9 mouse cellular contexts compared by ENCODE assay signal in genomic region chr11:67855035-67855434, GRCm38 (mm10). TPM values are rescaled to one million over a fixed set of nuclear protein-coding genes. Genes with fewer than 3 reads are reported as not detected.
DNase-seq lines count a peak whose midpoint lies in the region; ATAC-seq lines count a peak whose summit lies in the region.
"Had no signal": no experiment of that assay in that cellular context is flagged by ENCODE, and none has a peak within 500 bp of the region (broad histone marks: within the 10 kb centered on the region; RNA-seq: fewer than 3 reads in every experiment).

No protein-coding gene starts in this region.

- ATAC-seq in midbrain, embryonic 11.5 days (ENCODE audit: low FRiP score) = no peak

- H3K27me3 ChIP-seq in midbrain, embryonic 11.5 days (ENCODE audit: control insufficient read depth, insufficient read depth, low read length) = no peaks in the 10 kb centered on the region

- intact Hi-C loops in gastrocnemius, postnatal 36 days (cut with DNase I) = loop anchor here (2.0 kb wide), 1 partner anchor 36 kb away; no protein-coding TSS in a partner anchor

- no peak overlapping the region for H3K9ac ChIP-seq in midbrain, embryonic 11.5 days (ENCODE audit: low read length)

- peak; percentile 14 to 32 for DNase-seq in adrenal gland, adult 18-20 months (ENCODE audit: low spot score in 2 of 2)
- no peak for DNase-seq in adrenal gland, adult 8-10 months
- peak; percentile 26 to 38 for DNase-seq in layer of hippocampus, postnatal 10 days (ENCODE audit: low spot score in 2 of 2)
- no peak for DNase-seq in layer of hippocampus, postnatal 36 days
- peak; percentile 66 for DNase-seq in R1 (ENCODE audit: low read depth, low spot score)
- peak; percentile 16 to 28 for DNase-seq in gastrocnemius, postnatal 36 days
- DNase-seq in retina, embryonic 14.5 days (ENCODE audit: low spot score) = peak; percentile 55
- no peak for DNase-seq in midbrain, embryonic 11.5 days (ENCODE audit: low spot score, missing footprints)

- WGBS in midbrain, embryonic 11.5 days = 42% methylated on average over 2 of the region's 2 CpGs

- no peak overlapping the region for H3K4me2 ChIP-seq in midbrain, embryonic 11.5 days

- no peak overlapping the region for H3K4me3 ChIP-seq in midbrain, embryonic 11.5 days (ENCODE audit: low read depth, low read length)

- no peaks in the 10 kb centered on the region for H3K4me1 ChIP-seq in midbrain, embryonic 11.5 days (ENCODE audit: control insufficient read depth, insufficient read depth, low read length)

- no peaks in the 10 kb centered on the region for H3K36me3 ChIP-seq in midbrain, embryonic 11.5 days (ENCODE audit: control insufficient read depth, insufficient read depth, low read length)

- H3K9me3 ChIP-seq in midbrain, embryonic 11.5 days (ENCODE audit: control insufficient read depth, low read length) = no peaks in the 10 kb centered on the region

- H3K27ac ChIP-seq in midbrain, embryonic 11.5 days (ENCODE audit: low read depth, low read length) = no peak overlapping the region

RNA-seq across cellular contexts. Expression of gene Dhrs7c, which starts 57.0 kb away (rescaled TPM):
- total RNA-seq in adrenal gland, adult 18-20 months (2021) = under 1 TPM in 1 of 2 experiments, not detected in 1; 0.29 TPM
- total RNA-seq in adrenal gland, adult 8-10 months (2022) = not detected
- under 1 TPM in 1 of 2 experiments, not detected in 1; 0.87 TPM for total RNA-seq in layer of hippocampus, postnatal 10 days (2021)
- not detected for total RNA-seq in layer of hippocampus, postnatal 36 days (2021)
- total RNA-seq in gastrocnemius, postnatal 36 days (2021) = 100 to 1,000 TPM; 353 to 437 TPM
- polyA plus RNA-seq in midbrain, embryonic 11.5 days (2014; fragmentation: Nextera tagmentation; extraction: Ambion mirVana) = not detected in 2 replicates
- polyA plus RNA-seq: testis, adult 2 months had no signal

Comparison
In these comparisons a context has a peak if more than half of its experiments do, and no peak if none do; other contexts are left out.
1. DNase-seq: peak in adrenal gland, adult 18-20 months (2 of 2), layer of hippocampus, postnatal 10 days (2 of 2), R1 (single experiment), gastrocnemius, postnatal 36 days (2 of 2) and retina, embryonic 14.5 days (single experiment); none in adrenal gland, adult 8-10 months (single experiment), layer of hippocampus, postnatal 36 days (0 of 2) and midbrain, embryonic 11.5 days (single experiment).
2. RNA of gene Dhrs7c, which starts 57.0 kb away (total RNA-seq): 353 to 437 TPM in gastrocnemius, postnatal 36 days; 0.87 TPM in layer of hippocampus, postnatal 10 days, 0.29 TPM in adrenal gland, adult 18-20 months, not detected in adrenal gland, adult 8-10 months and not detected in layer of hippocampus, postnatal 36 days; every median in the first group is over 100 times any median in the second.